Mouse (Mus musculus) CH12.LX (cell line): ENCODE measurements at regions not wholly inside any gene's neighbourhood (a gene's known extent, or its start where the extent isn't known, plus 50 kb on each side); places are given as distances from the start of the nearest gene placed in this dataset.

Source experiments
- CTCF ChIP-seq, 2 experiments: IDR thresholded peaks in 1 of 2; conservative IDR thresholded peaks in 1 of 2; 2 replicates each; pipeline ENCODE4 v1.5.1; 2011 to 2012; ENCODE audit warnings: low read depth in 2 of 2, low read length in 2 of 2, improper control_type of control experiment in 1 of 2, inconsistent platforms in 1 of 2, mild to moderate bottlenecking in 1 of 2, moderate library complexity in 1 of 2
- EP300 ChIP-seq: IDR thresholded peaks from 2 replicates; pipeline ENCODE4 v1.6.1; 2011; ENCODE audit warnings: low read length, improper control_type of control experiment
- NRF1 ChIP-seq: IDR thresholded peaks from 2 replicates; pipeline ENCODE4 v1.6.1; 2014; ENCODE audit warnings: low read depth, mild to moderate bottlenecking, inconsistent platforms, low read length, improper control_type of control experiment, moderate library complexity

DNA sequence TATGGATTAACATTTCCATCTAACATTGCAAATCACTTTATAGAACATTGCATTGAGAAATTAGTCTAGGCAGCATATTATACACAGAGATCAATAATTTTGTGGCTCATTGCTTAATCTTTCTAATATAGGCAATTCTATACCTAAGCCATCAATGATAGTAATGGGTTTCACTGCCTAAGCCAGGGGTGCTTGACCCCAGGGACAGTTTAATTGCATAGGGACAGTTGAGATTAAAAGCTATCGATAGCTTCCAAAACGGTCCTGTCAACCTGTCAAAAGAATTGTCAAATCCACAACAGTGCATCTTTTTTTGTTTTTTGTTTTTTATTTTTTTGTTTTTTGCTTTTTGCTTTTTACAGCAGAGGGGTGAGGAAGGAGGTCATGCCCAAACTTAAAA is 58.5 kb upstream of the Arhgap18 start:
- no peak for TF ChIP-seq EP300
- TF ChIP-seq NRF1 = no peak
- no peak for TF ChIP-seq CTCF (conservative IDR thresholded peaks at IDR 0.05 in 1 of 2, IDR thresholded peaks at IDR 0.05 in 1 of 2; ENCODE audit: low read depth in 2 of 2, low read length in 2 of 2)
